Mouse (Mus musculus) lung, adult 2 months (tissue): ENCODE results near the gene Duox1.

Experiments used
- CTCF ChIP-seq: fragments of 200-500 bp; IDR thresholded peaks from 2 replicates; pipeline ENCODE4 v1.5.1; 2011; ENCODE audit warnings: mild to moderate bottlenecking, low read length, control low read depth; ENCODE audit not compliant: insufficient read depth
- POLR2A ChIP-seq: fragments of 200-500 bp; IDR thresholded peaks from 2 replicates; pipeline ENCODE4 v1.6.1; 2011; ENCODE audit warnings: low read depth, mild to moderate bottlenecking, control low read depth, low read length, borderline replicate concordance; ENCODE audit errors: extremely low read depth

GRCm38 (mm10) chr2:122368081-122368971 lies 52.9 kb downstream of the Duox1 start:
- TF ChIP-seq POLR2A, result no peak
- no peak for TF ChIP-seq CTCF
